In the genomic region with DNA sequence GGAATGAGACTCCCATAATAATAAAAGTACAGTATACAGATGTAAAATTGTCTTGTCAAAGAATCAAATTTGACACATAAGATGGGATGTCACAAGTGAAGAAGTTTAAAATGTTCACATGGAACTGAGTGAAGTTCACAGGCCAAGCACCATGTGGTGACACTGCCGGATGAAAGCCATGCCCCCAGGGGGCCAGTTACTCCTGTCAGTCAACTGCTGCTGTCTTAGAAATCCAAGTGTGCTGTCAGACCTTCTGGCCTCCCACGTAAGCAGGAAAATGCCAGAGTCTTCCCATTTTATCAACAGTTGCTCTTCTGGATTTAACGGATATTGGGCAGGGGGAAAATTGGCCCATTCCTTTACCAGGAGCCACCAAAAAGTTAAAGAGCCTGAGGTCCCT, we compare ENCODE assay signal across 21 mouse cellular contexts.
DNase-seq lines count a peak whose midpoint lies in the region; ATAC-seq and TF ChIP-seq lines count a peak whose summit lies in the region.
"Had no signal": no experiment of that assay in that cellular context is flagged by ENCODE, and none has a peak within 500 bp of the region (broad histone marks: within the 10 kb centered on the region; RNA-seq: fewer than 3 reads in every experiment).

No protein-coding gene starts in this region.

- TF ChIP-seq CTCF in midbrain, postnatal 0 days (IDR thresholded peaks at IDR 0.05): no peak

- no peaks in the 10 kb centered on the region for H3K9me3 ChIP-seq in heart, embryonic 10.5 days
- no peaks in the 10 kb centered on the region for H3K9me3 ChIP-seq in midbrain, embryonic 10.5 days (replicated peaks)
- H3K9me3 ChIP-seq in midbrain, postnatal 0 days (ENCODE audit: low read length): no peaks in the 10 kb centered on the region
- H3K9me3 ChIP-seq: embryonic facial prominence, embryonic 15.5 days; liver, embryonic 13.5 days had no signal

- no peaks in the 10 kb centered on the region for H3K27me3 ChIP-seq in heart, embryonic 10.5 days (ENCODE audit: insufficient read depth, poor library complexity, severe bottlenecking)
- H3K27me3 ChIP-seq in midbrain, embryonic 10.5 days (ENCODE audit: low read depth, poor library complexity, severe bottlenecking): no peaks in the 10 kb centered on the region
- no peaks in the 10 kb centered on the region; the same call in 1 of the 2 replicates for H3K27me3 ChIP-seq in midbrain, postnatal 0 days (ENCODE audit: insufficient read depth, low read length)
- H3K27me3 ChIP-seq: embryonic facial prominence, embryonic 15.5 days; liver, embryonic 13.5 days had no signal

- 0 out of 2 replicates have a peak overlapping the region, but pooled peaks have one; percentile 29 for H3K27ac ChIP-seq in heart, embryonic 10.5 days
- no peak overlapping the region for H3K27ac ChIP-seq in midbrain, embryonic 10.5 days (replicated peaks)
- no peak overlapping the region for H3K27ac ChIP-seq in midbrain, postnatal 0 days (ENCODE audit: low read depth, low read length)
- H3K27ac ChIP-seq: embryonic facial prominence, embryonic 15.5 days; gastrocnemius, adult 2 months; hindbrain, postnatal 0 days; liver, embryonic 13.5 days had no signal

- peaks cover 61% of the 10 kb centered on the region for H3K4me1 ChIP-seq in heart, embryonic 10.5 days
- H3K4me1 ChIP-seq in midbrain, embryonic 10.5 days: peaks cover 11% of the 10 kb centered on the region
- 0 out of 2 replicates have a peak, but pooled peaks cover 2% of the 10 kb centered on the region for H3K4me1 ChIP-seq in midbrain, postnatal 0 days (ENCODE audit: insufficient read depth, low read length)

- ATAC-seq in midbrain, postnatal 0 days (ENCODE audit: low FRiP score): no peak
- ATAC-seq: forebrain, embryonic 14.5 days; hindbrain, postnatal 0 days; intestine, embryonic 16.5 days had no signal

- no peak for DNase-seq in heart, embryonic 10.5 days (ENCODE audit: low spot score)
- no peak for DNase-seq in heart, postnatal 25 days (ENCODE audit: low spot score)
- peak; percentile 32 for DNase-seq in midbrain, embryonic 10.5 days (ENCODE audit: low spot score)
- DNase-seq in midbrain, postnatal 0 days (ENCODE audit: low spot score): no peak
- peak; percentile 54 for DNase-seq in embryo, embryonic 10.5 days (ENCODE audit: low spot score)
- DNase-seq in retina, postnatal 1 day: peak; percentile 45
- DNase-seq in urinary bladder, postnatal 36 days (ENCODE audit: low spot score in 2 of 2): no peak
- DNase-seq: adrenal gland, postnatal 25 days; cerebellum, adult 9-11 months; gastrocnemius, adult 2 months; heart, postnatal 36 days; kidney, adult 9 months; kidney, postnatal 14 days; liver, embryonic 13.5 days; lung, adult 2 months; lung, postnatal 14 days; thymus, postnatal 36 days had no signal

- intact Hi-C loops in heart, postnatal 25 days (cut with DNase I): no loop called here

- H3K4me3 ChIP-seq in heart, embryonic 10.5 days: no peak overlapping the region
- no peak overlapping the region for H3K4me3 ChIP-seq in midbrain, embryonic 10.5 days
- H3K4me3 ChIP-seq in midbrain, postnatal 0 days (ENCODE audit: low read depth, low read length): no peak overlapping the region
- H3K4me3 ChIP-seq: embryonic facial prominence, embryonic 15.5 days; gastrocnemius, adult 2 months; liver, embryonic 13.5 days had no signal

- 13% methylated on average over 3 of the region's 3 CpGs for WGBS in heart, embryonic 10.5 days
- WGBS in midbrain, embryonic 10.5 days: 39% methylated on average over 3 of the region's 3 CpGs
- WGBS in midbrain, postnatal 0 days: 25% methylated on average over 3 of the region's 3 CpGs

- H3K4me2 ChIP-seq in midbrain, postnatal 0 days (ENCODE audit: low read depth, low read length, poor library complexity, severe bottlenecking): no peak overlapping the region
- H3K4me2 ChIP-seq: embryonic facial prominence, embryonic 15.5 days; liver, embryonic 13.5 days had no signal

- peaks cover 15% of the 10 kb centered on the region; the same call in 1 of the 2 replicates for H3K36me3 ChIP-seq in heart, embryonic 10.5 days
- H3K36me3 ChIP-seq in midbrain, embryonic 10.5 days: peaks cover 12% of the 10 kb centered on the region
- H3K36me3 ChIP-seq in midbrain, postnatal 0 days (ENCODE audit: insufficient read depth, low read length): no peaks in the 10 kb centered on the region
- H3K36me3 ChIP-seq: liver, embryonic 13.5 days had no signal

- no peak overlapping the region for H3K9ac ChIP-seq in midbrain, postnatal 0 days (replicated peaks; ENCODE audit: low read length, poor library complexity, severe bottlenecking)
- H3K9ac ChIP-seq: embryonic facial prominence, embryonic 15.5 days; liver, embryonic 13.5 days had no signal

Comparison
In these comparisons a context has a peak if more than half of its experiments do, and no peak if none do; other contexts are left out.
1. DNase-seq: peak in midbrain, embryonic 10.5 days (single experiment), embryo, embryonic 10.5 days (single experiment) and retina, postnatal 1 day (single experiment); none in heart, embryonic 10.5 days (single experiment), heart, postnatal 25 days (single experiment), midbrain, postnatal 0 days (single experiment) and urinary bladder, postnatal 36 days (0 of 2).